Mouse (Mus musculus) gastrocnemius, adult 18-20 months (tissue): ENCODE measurements at regions not wholly inside any gene's neighbourhood (a gene's known extent, or its start where the extent isn't known, plus 50 kb on each side); places are given as distances from the start of the nearest gene placed in this dataset.
"Not testable (repeated sequence)": the region's sequence is repeated elsewhere in the genome, so short reads cannot be mapped to it uniquely, and the experiment has no call there.

Source experiments
- DNase-seq: peaks from one replicate; pipeline ENCODE4 v3.0.0; 2021; ENCODE audit warnings: low spot score

GRCm38 (mm10) chr14:18511094-18511493 lies 179.4 kb upstream of the Ube2e1 start:
- peak; percentile 29 for DNase-seq

- no peak for DNase-seq
Measured at GRCm38 (mm10) chr14:18508359-18508647, 176.6 kb upstream of the Ube2e1 start.

DNA sequence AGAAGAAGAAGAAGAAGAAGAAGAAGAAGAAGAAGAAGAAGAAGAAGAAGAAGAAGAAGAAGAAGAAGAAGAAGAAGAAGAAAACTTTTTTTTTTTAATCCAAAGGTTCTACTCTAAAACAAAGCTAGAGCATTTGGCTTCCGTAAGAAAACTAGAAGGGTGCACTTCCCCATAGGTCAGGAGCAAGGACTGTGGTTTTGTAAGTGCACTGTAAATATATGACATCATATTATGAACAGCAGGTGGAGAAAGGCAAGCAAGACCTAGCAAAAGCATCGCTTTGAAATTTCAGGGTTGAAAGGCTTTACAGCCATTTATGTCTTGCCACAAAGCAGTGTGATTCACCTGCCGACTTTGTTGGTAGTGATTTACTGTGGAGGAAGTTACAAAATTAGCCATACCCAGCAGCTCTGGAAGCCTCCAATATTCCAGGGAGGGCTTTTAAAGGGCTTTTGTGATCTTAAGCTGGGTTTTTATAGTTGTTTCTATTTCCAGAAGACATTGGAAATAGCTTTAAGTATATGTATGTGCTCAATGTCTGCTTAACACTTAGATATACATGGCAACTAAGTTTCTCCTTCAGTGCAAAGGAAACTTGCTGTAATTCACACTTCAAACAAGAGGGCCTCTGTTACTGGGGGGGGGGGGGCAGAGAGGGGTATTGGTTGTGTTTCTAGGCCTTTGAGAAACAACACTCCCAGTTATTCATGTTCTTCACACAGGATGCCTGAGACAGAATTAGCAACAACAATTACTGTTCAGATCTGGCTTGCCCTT lies 176.1 kb upstream of the Ube2e1 start:
- no peak for DNase-seq

DNA sequence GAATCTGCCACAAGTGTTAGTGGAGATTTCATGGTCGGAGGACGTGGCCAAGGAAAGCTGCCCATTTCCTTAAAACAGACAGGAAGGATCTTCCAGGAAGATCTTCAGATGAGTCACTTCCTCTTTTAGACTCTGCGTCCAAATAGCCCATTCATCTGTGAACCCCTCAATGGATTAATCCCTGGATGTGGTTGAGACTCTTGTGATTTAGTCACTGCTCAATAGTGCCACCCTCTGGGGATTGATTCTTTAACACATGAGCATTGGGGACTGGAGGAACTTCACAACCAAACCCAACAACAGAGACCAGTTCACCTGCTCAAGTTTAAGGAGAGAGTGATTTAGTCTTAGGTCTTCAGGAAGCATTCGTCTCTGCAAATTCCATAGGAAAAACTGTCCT lies 174.5 kb upstream of the Ube2e1 start:
- DNase-seq: peak; percentile 42

DNA sequence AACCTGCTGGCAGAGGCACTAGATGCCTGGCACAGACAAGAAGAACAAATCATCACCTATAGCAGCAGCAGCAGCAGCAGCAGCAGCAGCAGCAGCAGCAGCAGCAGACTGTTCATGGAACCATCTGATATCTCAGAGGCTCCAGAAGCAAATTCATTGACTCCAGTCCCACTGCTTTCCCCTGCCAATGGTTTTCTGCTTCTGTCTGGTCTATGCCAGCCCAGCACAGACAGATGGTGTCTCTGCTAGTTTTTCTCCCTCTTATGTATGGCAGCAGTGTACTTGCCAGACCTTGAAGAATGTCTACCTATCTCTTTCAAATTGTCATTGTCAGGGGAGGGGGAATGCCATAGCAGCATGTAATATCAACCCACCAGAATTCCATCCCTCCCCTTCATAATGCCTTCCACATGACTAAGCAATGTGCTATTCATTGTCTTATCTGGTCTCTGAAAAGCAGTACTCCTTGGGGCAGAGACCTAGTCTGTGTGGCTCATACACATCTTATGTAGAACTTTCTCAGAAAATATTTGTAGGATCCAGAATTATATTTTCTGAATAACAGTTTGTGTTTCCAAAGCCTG lies 168.7 kb upstream of the Ube2e1 start:
- no peak for DNase-seq

DNA sequence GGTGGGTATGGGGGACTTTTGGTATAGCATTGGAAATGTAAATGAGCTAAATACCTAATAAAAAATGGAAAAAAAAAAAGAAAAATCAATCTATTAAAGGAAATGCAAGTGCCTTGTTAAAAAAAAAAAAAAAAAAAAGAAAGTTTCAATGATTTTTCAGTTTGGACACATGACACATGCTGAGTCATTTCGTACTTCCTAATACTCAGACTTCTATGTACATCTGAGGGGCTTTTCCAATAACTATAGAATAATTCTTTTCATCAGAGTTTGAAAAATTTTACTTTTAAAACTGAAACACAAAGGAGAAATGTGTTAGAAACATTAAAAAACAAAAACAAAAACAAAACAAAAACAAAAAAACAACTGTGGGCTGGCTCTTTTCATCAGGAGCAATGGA lies 162.4 kb upstream of the Ube2e1 start:
- no peak for DNase-seq

GRCm38 (mm10) chr14:18486132-18486800 lies 154.6 kb upstream of the Ube2e1 start:
- DNase-seq: no peak

- DNase-seq: peak; percentile 17
Measured at GRCm38 (mm10) chr14:18485526-18485925, 153.9 kb upstream of the Ube2e1 start.

GRCm38 (mm10) chr14:18476795-18477320 lies 145.2 kb upstream of the Ube2e1 start:
- DNase-seq: no peak

DNA sequence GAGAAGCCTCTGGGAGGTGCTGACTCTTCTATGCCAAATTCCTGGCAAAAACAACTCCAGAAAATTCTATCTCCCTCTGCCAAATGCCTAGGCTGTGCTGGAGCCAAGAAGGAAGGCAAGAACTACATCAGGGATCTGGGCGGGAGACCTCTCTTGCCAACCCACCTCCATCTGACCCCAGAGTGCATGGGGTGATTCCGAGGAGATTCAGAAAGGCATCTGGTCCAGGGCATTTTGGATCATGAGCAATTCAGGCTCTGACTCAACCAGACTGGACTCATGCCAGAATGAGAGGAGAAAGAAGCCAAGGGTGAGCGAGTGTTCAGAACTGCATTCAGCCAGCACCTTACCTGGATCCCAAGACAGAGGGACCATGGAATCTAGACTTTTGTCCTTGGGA lies 137.0 kb upstream of the Ube2e1 start:
- DNase-seq: peak; percentile 71

DNA sequence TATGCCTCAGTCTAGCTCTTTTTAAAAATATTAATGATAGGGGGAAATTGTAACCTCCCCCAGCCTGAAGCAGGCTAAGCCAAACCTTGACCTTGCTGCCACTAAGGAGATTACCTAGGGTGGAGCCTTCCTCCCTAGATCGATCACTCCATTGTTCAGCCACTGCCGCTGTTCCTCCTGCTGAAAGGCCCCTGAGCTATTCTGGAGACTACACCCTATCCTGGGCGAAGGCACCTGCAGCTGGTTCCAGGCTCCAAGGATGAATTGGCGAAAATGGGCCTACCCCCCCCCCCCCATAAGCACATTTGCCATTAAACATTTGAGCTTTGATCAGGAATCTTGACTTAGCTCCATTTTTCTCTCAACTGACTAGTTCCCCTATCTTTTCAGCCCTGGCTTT lies 135.2 kb upstream of the Ube2e1 start:
- not testable (repeated sequence) for DNase-seq

GRCm38 (mm10) chr14:18464199-18464598 lies 132.5 kb upstream of the Ube2e1 start:
- DNase-seq: not testable (repeated sequence)

GRCm38 (mm10) chr14:18463230-18463873 lies 131.7 kb upstream of the Ube2e1 start:
- DNase-seq: no peak

DNA sequence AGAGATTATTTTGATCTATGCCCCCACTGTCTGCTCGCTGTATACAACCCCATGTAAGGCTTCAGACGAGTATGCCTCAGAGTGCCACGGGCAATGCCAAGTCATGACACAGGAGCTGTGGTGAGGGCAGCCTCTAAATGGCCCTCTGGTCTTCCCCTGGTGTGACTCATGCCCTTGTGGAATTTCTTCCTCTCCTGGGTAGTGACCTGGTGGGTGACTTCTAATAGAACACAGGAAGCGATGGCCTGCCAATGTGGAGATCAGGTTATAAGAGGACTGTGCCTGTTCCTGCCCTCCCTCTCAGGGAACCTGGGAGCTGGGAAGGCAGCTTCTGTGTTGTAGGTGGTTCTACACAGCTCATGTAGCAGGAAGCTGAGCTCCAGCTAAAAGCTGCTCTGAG lies 130.7 kb upstream of the Ube2e1 start:
- DNase-seq: peak; percentile 76

- no peak for DNase-seq
Measured at GRCm38 (mm10) chr14:18448666-18449065, 117.0 kb upstream of the Ube2e1 start.

GRCm38 (mm10) chr14:18444492-18444891 lies 112.8 kb upstream of the Ube2e1 start:
- no peak for DNase-seq

DNA sequence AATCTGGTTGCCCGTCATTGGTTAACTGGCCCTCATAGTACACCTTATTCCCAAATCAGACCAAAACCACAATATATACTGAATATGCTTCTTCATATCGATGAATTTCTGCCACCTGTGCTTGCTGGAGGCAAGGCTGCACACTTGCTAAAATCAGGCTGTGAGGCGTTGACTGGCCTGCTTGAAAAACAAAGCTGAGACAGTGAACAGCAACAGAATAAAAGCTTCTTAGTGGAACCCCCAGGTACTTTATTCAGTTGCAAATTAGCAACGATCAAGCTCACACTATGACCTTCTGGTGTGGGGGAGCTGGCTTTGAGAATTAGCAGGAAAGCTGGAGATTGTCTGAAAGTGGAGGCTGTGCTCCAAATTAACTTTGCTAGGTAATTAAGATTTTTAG lies 97.3 kb upstream of the Ube2e1 start:
- DNase-seq: not testable (repeated sequence)

DNA sequence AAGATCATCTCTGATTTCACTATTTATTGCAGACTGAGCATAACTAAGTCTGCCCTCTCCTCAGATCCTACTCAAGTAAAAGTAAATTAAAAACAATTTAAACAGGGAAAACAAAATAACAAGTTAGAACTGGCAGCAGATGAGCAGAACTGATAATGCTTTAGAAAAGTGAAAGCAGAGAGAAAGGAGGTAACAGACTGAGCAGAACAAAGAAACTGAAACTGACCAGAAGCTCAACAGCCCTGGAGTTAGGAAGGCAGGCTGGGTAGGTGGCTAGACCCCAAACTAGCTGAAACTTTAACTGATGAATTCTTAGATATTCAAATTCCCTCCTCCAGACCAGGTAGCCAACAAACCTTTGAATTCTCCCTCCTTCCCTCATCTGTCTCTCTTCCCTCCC lies 94.2 kb upstream of the Ube2e1 start:
- no peak for DNase-seq

GRCm38 (mm10) chr14:18416839-18417238 lies 85.2 kb upstream of the Ube2e1 start:
- DNase-seq: peak; percentile 25

GRCm38 (mm10) chr14:18416319-18416718 lies 84.7 kb upstream of the Ube2e1 start:
- peak; percentile 73 for DNase-seq

- no peak for DNase-seq
Measured at GRCm38 (mm10) chr14:18398953-18399352, 67.3 kb upstream of the Ube2e1 start.

- no peak for DNase-seq
Measured at GRCm38 (mm10) chr14:18396206-18396764, 64.6 kb upstream of the Ube2e1 start.
